Mouse (Mus musculus) megakaryocyte, embryonic 14.5 days (primary cell): ENCODE results near the gene Tnfrsf11a.

Experiments
- FLI1 ChIP-seq: IDR thresholded peaks from 2 replicates; pipeline ENCODE4 v1.6.1; 2012; ENCODE audit warnings: low read length, inconsistent platforms, mixed read lengths
- GATA1 ChIP-seq: IDR thresholded peaks from 3 replicates; pipeline ENCODE4 v1.6.1; 2012; ENCODE audit warnings: mixed read lengths, low read length, inconsistent platforms, borderline replicate concordance

DNA sequence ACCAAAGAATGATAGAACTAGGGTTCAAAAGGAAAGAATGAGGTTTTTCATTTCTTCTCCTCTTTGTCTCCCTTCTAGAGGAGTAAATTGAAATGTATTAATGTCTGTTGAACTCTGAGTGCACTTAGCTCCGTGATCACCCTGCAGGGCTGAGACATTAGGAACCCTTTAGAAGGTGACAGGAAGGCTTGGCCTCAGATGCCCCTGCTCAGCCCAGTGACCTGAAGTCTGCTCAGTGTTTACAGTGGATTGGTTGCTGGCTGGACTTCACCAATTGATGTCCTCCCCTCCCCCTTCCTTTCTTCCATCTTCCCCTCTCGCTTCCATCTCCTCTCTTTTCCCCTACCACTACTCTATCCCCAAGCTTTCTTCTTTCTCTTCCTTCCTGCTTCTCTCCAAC lies 63.3 kb downstream of the Tnfrsf11a start:
- no peak for TF ChIP-seq GATA1
- no peak for TF ChIP-seq FLI1
